Mouse (Mus musculus): ENCODE data around the gene Borcs8. TPM values are rescaled to one million over a fixed set of nuclear protein-coding genes. Genes with fewer than 3 reads are reported as not detected.

Borcs8 gene
- total and polyA plus RNA-seq, 3 experiments: 22.6 to 46.6 (median 23.7) TPM

- DNase-seq: no peak
- no peaks in the 10 kb centered on the region for H3K27me3 ChIP-seq (ENCODE audit: control insufficient read depth, insufficient read depth, low read length)
- no peaks in the 10 kb centered on the region for H3K4me1 ChIP-seq (ENCODE audit: control insufficient read depth, insufficient read depth, low read length)
- H3K9ac ChIP-seq (ENCODE audit: low read depth, low read length): no peak overlapping the region
- no peaks in the 10 kb centered on the region for H3K79me2 ChIP-seq (replicated peaks; ENCODE audit: control insufficient read depth, insufficient read depth, low read length)
- H3K4me3 ChIP-seq: no peak overlapping the region
- intact Hi-C loops (cut with DNase I): no loop called here
- TF ChIP-seq EP300 (IDR thresholded peaks at IDR 0.05; ENCODE audit: insufficient read depth, low read depth, low read length) (no peak), CTCF (IDR thresholded peaks at IDR 0.05) (no peak), POLR2A (IDR thresholded peaks at IDR 0.05; ENCODE audit: insufficient read depth, low read depth, low read length) (no peak)
- no peak overlapping the region for H3K27ac ChIP-seq
- no peaks in the 10 kb centered on the region for H3K36me3 ChIP-seq (ENCODE audit: control insufficient read depth, insufficient read depth, low read length)
- WGBS: 82% methylated on average over 4 of the region's 4 CpGs
Observed at GRCm38 (mm10) chr8:70183194-70183593, 43.9 kb downstream of the Borcs8 start.

GRCm38 (mm10) chr8:70188707-70189106, 49.4 kb downstream of the Borcs8 start:
- H3K4me3 ChIP-seq: no peak overlapping the region
- no peak overlapping the region for H3K9ac ChIP-seq (ENCODE audit: low read depth, low read length)
- no peaks in the 10 kb centered on the region for H3K79me2 ChIP-seq (replicated peaks; ENCODE audit: control insufficient read depth, insufficient read depth, low read length)
- DNase-seq: peak; percentile 49 to 57
- no peaks in the 10 kb centered on the region for H3K27me3 ChIP-seq (ENCODE audit: control insufficient read depth, insufficient read depth, low read length)
- WGBS: 52% methylated on average over 7 of the region's 7 CpGs
- no peaks in the 10 kb centered on the region; the same call in 1 of the 2 replicates for H3K4me1 ChIP-seq (ENCODE audit: control insufficient read depth, insufficient read depth, low read length)
- no peak overlapping the region for H3K27ac ChIP-seq
- intact Hi-C loops (cut with DNase I): no loop called here
- no peaks in the 10 kb centered on the region for H3K36me3 ChIP-seq (ENCODE audit: control insufficient read depth, insufficient read depth, low read length)
- TF ChIP-seq POLR2A (IDR thresholded peaks at IDR 0.05; ENCODE audit: insufficient read depth, low read depth, low read length): no peak
- no peak for TF ChIP-seq EP300 (IDR thresholded peaks at IDR 0.05; ENCODE audit: insufficient read depth, low read depth, low read length)
- no peak for TF ChIP-seq CTCF (IDR thresholded peaks at IDR 0.05)

GRCm38 (mm10) chr8:70193238-70193637, 53.9 kb downstream of the Borcs8 start:
- 57% methylated on average over 5 of the region's 5 CpGs for WGBS
- no peak for DNase-seq
- no peak overlapping the region for H3K4me3 ChIP-seq
- TF ChIP-seq POLR2A (IDR thresholded peaks at IDR 0.05; ENCODE audit: insufficient read depth, low read depth, low read length): no peak
- TF ChIP-seq EP300 (IDR thresholded peaks at IDR 0.05; ENCODE audit: insufficient read depth, low read depth, low read length): no peak
- no peak for TF ChIP-seq CTCF (IDR thresholded peaks at IDR 0.05)
- intact Hi-C loops (cut with DNase I): no loop called here
- no peaks in the 10 kb centered on the region for H3K79me2 ChIP-seq (replicated peaks; ENCODE audit: control insufficient read depth, insufficient read depth, low read length)
- peaks cover 5% of the 10 kb centered on the region; the same call in 1 of the 2 replicates for H3K4me1 ChIP-seq (ENCODE audit: control insufficient read depth, insufficient read depth, low read length)
- H3K27me3 ChIP-seq (ENCODE audit: control insufficient read depth, insufficient read depth, low read length): no peaks in the 10 kb centered on the region
- H3K36me3 ChIP-seq (ENCODE audit: control insufficient read depth, insufficient read depth, low read length): no peaks in the 10 kb centered on the region
- H3K27ac ChIP-seq: peak overlapping the region; percentile 31; the same call in 1 of the 2 replicates
- H3K9ac ChIP-seq (ENCODE audit: low read depth, low read length): no peak overlapping the region

- H3K79me2 ChIP-seq (replicated peaks; ENCODE audit: control insufficient read depth, insufficient read depth, low read length): no peaks in the 10 kb centered on the region
- H3K9ac ChIP-seq (ENCODE audit: low read depth, low read length): no peak overlapping the region
- intact Hi-C loops (cut with DNase I): no loop called here
- H3K27ac ChIP-seq: no peak overlapping the region; the same call in 1 of the 2 replicates
- no peaks in the 10 kb centered on the region for H3K27me3 ChIP-seq (ENCODE audit: control insufficient read depth, insufficient read depth, low read length)
- DNase-seq: no peak
- H3K36me3 ChIP-seq (ENCODE audit: control insufficient read depth, insufficient read depth, low read length): no peaks in the 10 kb centered on the region
- H3K4me3 ChIP-seq: no peak overlapping the region
- H3K4me1 ChIP-seq (ENCODE audit: control insufficient read depth, insufficient read depth, low read length): peaks cover 5% of the 10 kb centered on the region; the same call in 1 of the 2 replicates
- WGBS: 65% methylated on average over 3 of the region's 3 CpGs
- TF ChIP-seq CTCF (IDR thresholded peaks at IDR 0.05) (no peak), EP300 (IDR thresholded peaks at IDR 0.05; ENCODE audit: insufficient read depth, low read depth, low read length) (no peak), POLR2A (IDR thresholded peaks at IDR 0.05; ENCODE audit: insufficient read depth, low read depth, low read length) (no peak)
Observed at GRCm38 (mm10) chr8:70194191-70194590, 54.9 kb downstream of the Borcs8 start.

GRCm38 (mm10) chr8:70195762-70196161, 56.5 kb downstream of the Borcs8 start:
- intact Hi-C loops (cut with DNase I): no loop called here

More at GRCm38 (mm10) chr8:70195762-70196161, 56.5 kb downstream of the Borcs8 start:
- Histone ChIP-seq H3K27ac (no peak overlapping the region), H3K36me3 (ENCODE audit: control insufficient read depth, insufficient read depth, low read length) (no peaks in the 10 kb centered on the region), H3K4me3 (no peak overlapping the region), H3K27me3 (ENCODE audit: control insufficient read depth, insufficient read depth, low read length) (no peaks in the 10 kb centered on the region), H3K4me1 (ENCODE audit: control insufficient read depth, insufficient read depth, low read length) (peaks cover 14% of the 10 kb centered on the region), H3K9ac (ENCODE audit: low read depth, low read length) (no peak overlapping the region), H3K79me2 (replicated peaks; ENCODE audit: control insufficient read depth, insufficient read depth, low read length) (no peaks in the 10 kb centered on the region)
- WGBS: 83% methylated on average over 2 of the region's 2 CpGs
- TF ChIP-seq CTCF (IDR thresholded peaks at IDR 0.05) (peak; percentile 19), EP300 (IDR thresholded peaks at IDR 0.05; ENCODE audit: insufficient read depth, low read depth, low read length) (no peak)
- DNase-seq: no peak

Small RNA genes within 50 kb of the gene (microRNA-seq; reads per million reads assigned to microRNA genes)
- 0 reads per million in 2 experiments for gene Mir7066

Other genes with a start within 250 kb of the Borcs8 start
- gene Tssk6, start 237.3 kb upstream of the Borcs8 start, total RNA-seq (2021): under 1 TPM; 0.16 to 0.23 TPM
- gene Tssk6, start 237.3 kb upstream of the Borcs8 start, polyA plus RNA-seq (2012; rRNA removed): 0.23 and 0.49 TPM in 2 replicates
- 100 to 1,000 TPM; 417 to 492 TPM for gene Ndufa13, start 236.9 kb upstream of the Borcs8 start, total RNA-seq (2021)
- 443 and 488 TPM in 2 replicates for gene Ndufa13, start 236.9 kb upstream of the Borcs8 start, polyA plus RNA-seq (2012; rRNA removed)
- 10 to 100 TPM; 13.3 to 16.8 TPM for gene Yjefn3, start 236.8 kb upstream of the Borcs8 start, total RNA-seq (2021)
- 11.5 and 14.2 TPM in 2 replicates for gene Yjefn3, start 236.8 kb upstream of the Borcs8 start, polyA plus RNA-seq (2012; rRNA removed)
- gene Gatad2a, start 143.1 kb upstream of the Borcs8 start, total RNA-seq (2021): 10 to 100 TPM; 36.4 TPM
- 23.7 and 24.7 TPM in 2 replicates for gene Gatad2a, start 143.1 kb upstream of the Borcs8 start, polyA plus RNA-seq (2012; rRNA removed)
- gene Mau2, start 96.8 kb upstream of the Borcs8 start, total RNA-seq (2021): 10 to 100 TPM; 30.1 to 32.6 TPM
- 33.2 and 46.9 TPM in 2 replicates for gene Mau2, start 96.8 kb upstream of the Borcs8 start, polyA plus RNA-seq (2012; rRNA removed)
- 10 to 100 TPM; 15.8 to 19.6 TPM for gene Sugp1, start 96.7 kb upstream of the Borcs8 start, total RNA-seq (2021)
- gene Sugp1, start 96.7 kb upstream of the Borcs8 start, polyA plus RNA-seq (2012; rRNA removed): 6.7 and 10.6 TPM in 2 replicates
- gene Tm6sf2, start 66.6 kb upstream of the Borcs8 start, total RNA-seq (2021): under 1 TPM; 0.64 to 0.94 TPM
- 2.7 and 3.1 TPM in 2 replicates for gene Tm6sf2, start 66.6 kb upstream of the Borcs8 start, polyA plus RNA-seq (2012; rRNA removed)
- gene Hapln4, start 56.0 kb upstream of the Borcs8 start, total RNA-seq (2021): under 1 TPM in 1 of 2 experiments, not detected in 1; 0.10 TPM
- 0.15 and 0.16 TPM in 2 replicates for gene Hapln4, start 56.0 kb upstream of the Borcs8 start, polyA plus RNA-seq (2012; rRNA removed)
- gene Ncan, start 18.6 kb upstream of the Borcs8 start, total RNA-seq (2021): under 1 TPM in 1 of 2 experiments, not detected in 1; 0.02 TPM
- 0.08 and 0.18 TPM in 2 replicates for gene Ncan, start 18.6 kb upstream of the Borcs8 start, polyA plus RNA-seq (2012; rRNA removed)
- 1 to 10 TPM; 5.5 to 7.6 TPM for gene Nr2c2ap, start 8.2 kb upstream of the Borcs8 start, total RNA-seq (2021)
- 7.0 and 10.7 TPM in 2 replicates for gene Nr2c2ap, start 8.2 kb upstream of the Borcs8 start, polyA plus RNA-seq (2012; rRNA removed)
- 10 to 100 TPM; 18.1 to 18.6 TPM for gene Rfxank, start 345 bp upstream of the Borcs8 start, total RNA-seq (2021)
- gene Rfxank, start 345 bp upstream of the Borcs8 start, polyA plus RNA-seq (2012; rRNA removed): 30.9 and 41.5 TPM in 2 replicates
- gene Mef2b, start 212 bp downstream of the Borcs8 start, total RNA-seq (2021): under 1 TPM; 0.25 to 0.44 TPM
- 0.27 and 0.38 TPM in 2 replicates for gene Mef2b, start 212 bp downstream of the Borcs8 start, polyA plus RNA-seq (2012; rRNA removed)
- gene Tmem161a, start 32.9 kb downstream of the Borcs8 start, total RNA-seq (2021): 100 to 1,000 TPM in 1 of 2 experiments, 10 to 100 TPM in 1; 93.6 to 108 TPM
- 134 and 145 TPM in 2 replicates for gene Tmem161a, start 32.9 kb downstream of the Borcs8 start, polyA plus RNA-seq (2012; rRNA removed)
- 10 to 100 TPM; 49.6 to 51.6 TPM for gene Slc25a42, start 72.8 kb downstream of the Borcs8 start, total RNA-seq (2021)
- gene Slc25a42, start 72.8 kb downstream of the Borcs8 start, polyA plus RNA-seq (2012; rRNA removed): 111 and 128 TPM in 2 replicates
- 10 to 100 TPM; 34.3 to 38.0 TPM for gene Sugp2, start 94.7 kb downstream of the Borcs8 start, total RNA-seq (2021)
- 27.8 and 31.4 TPM in 2 replicates for gene Sugp2, start 94.7 kb downstream of the Borcs8 start, polyA plus RNA-seq (2012; rRNA removed)
- gene Armc6, start 95.0 kb downstream of the Borcs8 start, total RNA-seq (2021): 1 to 10 TPM; 7.0 to 8.4 TPM
- gene Armc6, start 95.0 kb downstream of the Borcs8 start, polyA plus RNA-seq (2012; rRNA removed): 9.4 and 16.0 TPM in 2 replicates
- gene Homer3, start 143.3 kb downstream of the Borcs8 start, total RNA-seq (2021): 1 to 10 TPM; 7.2 to 8.3 TPM
- 13.6 and 14.9 TPM in 2 replicates for gene Homer3, start 143.3 kb downstream of the Borcs8 start, polyA plus RNA-seq (2012; rRNA removed)
- 10 to 100 TPM; 21.6 to 26.4 TPM for gene Ddx49, start 163.0 kb downstream of the Borcs8 start, total RNA-seq (2021)
- 24.3 and 27.1 TPM in 2 replicates for gene Ddx49, start 163.0 kb downstream of the Borcs8 start, polyA plus RNA-seq (2012; rRNA removed)
- gene Cope, start 163.0 kb downstream of the Borcs8 start, total RNA-seq (2021): 100 to 1,000 TPM; 147 to 155 TPM
- gene Cope, start 163.0 kb downstream of the Borcs8 start, polyA plus RNA-seq (2012; rRNA removed): 193 and 209 TPM in 2 replicates
- under 1 TPM; 0.34 to 0.64 TPM for gene Cers1, start 176.3 kb downstream of the Borcs8 start, total RNA-seq (2021)
- gene Cers1, start 176.3 kb downstream of the Borcs8 start, polyA plus RNA-seq (2012; rRNA removed): 0.97 and 1.2 TPM in 2 replicates
- not detected for gene Gdf1, start 190.3 kb downstream of the Borcs8 start, total RNA-seq (2021)
- 0.14 TPM in 1 of 2 replicates, not detected in the other for gene Gdf1, start 190.3 kb downstream of the Borcs8 start, polyA plus RNA-seq (2012; rRNA removed)
- 10 to 100 TPM; 42.6 to 43.9 TPM for gene Upf1, start 213.8 kb downstream of the Borcs8 start, total RNA-seq (2021)
- 17.4 and 23.4 TPM in 2 replicates for gene Upf1, start 213.8 kb downstream of the Borcs8 start, polyA plus RNA-seq (2012; rRNA removed)
- 1 to 10 TPM; 5.1 to 5.4 TPM for gene Comp, start 234.1 kb downstream of the Borcs8 start, total RNA-seq (2021)
- gene Comp, start 234.1 kb downstream of the Borcs8 start, polyA plus RNA-seq (2012; rRNA removed): 11.5 and 17.4 TPM in 2 replicates